Mouse (Mus musculus): ENCODE measurements around the gene Ppia.
"Not testable (repeated sequence)": the region's sequence is repeated elsewhere in the genome, so short reads cannot be mapped to it uniquely, and the experiment has no call there.

Ppia gene

DNA sequence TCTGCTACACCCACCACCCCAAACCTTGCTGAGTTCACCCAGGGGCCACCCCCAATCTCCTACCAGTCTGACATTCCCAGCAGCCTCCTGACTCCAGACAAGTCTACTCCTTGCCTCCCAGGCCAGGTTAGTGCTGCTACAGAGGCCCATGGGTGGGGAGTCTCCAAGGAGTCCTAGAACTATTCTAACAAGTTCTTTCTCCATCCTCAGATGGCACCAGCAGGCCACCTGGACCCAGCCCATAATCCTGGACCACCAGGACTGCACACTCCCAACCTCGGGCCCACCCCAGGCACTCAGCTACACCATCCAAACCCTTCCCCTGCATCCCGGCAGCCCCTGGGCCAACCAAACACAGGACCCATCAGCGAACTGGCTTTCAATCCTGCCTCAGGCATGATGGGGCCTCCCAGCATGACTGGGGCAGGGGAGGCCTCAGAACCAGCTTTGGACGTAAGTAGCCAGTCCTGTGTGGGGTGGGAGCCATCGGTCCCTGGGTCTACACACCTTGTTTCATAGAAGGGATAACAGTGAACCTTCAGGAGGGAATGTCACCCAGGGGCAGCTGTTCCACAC lies 11.3 kb upstream of the Ppia start:
- no peak for ATAC-seq (ENCODE audit: insufficient number of reproducible peaks, low FRiP score, low TSS enrichment)

DNA sequence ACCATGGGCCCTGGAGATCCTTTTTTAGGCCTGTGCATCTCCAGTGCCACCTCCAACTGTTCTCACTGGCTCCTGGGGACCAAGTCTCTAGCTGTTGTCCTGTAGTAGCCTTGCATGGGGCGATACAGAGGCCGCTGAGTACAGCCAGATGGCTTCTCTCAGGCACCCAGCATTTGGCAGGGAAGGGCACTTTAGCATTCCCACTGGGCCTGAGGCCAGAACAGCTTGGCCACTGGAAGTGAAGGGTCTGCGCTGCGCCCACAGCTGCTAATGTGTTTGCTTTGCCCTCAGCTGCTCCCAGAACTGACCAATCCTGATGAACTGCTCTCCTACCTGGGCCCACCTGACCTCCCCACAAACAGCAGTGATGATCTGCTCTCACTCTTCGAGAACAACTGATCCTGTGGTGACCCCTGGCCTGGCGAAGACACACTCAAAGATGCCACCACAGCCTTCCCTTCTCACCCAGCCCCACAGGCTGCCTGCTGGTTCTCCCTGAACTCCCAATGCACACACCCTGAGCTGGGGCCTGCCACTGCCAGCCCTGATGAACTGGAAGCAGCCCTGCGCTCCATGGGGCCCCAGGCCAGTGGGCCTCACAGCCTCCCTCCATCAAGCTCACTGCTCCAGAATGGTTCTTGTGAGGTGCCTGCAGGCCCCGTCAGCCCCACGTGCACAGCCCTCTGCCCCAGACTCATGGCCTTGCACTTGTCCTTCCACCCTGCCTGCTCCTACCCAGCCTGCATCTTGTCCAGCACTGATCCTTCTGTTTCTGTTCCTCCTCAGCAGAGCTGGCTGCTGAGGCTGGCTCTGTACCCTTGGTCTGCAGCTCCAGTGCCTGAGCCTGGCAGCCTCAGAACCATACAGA lies 10.3 kb upstream of the Ppia start:
- no peak for ATAC-seq (ENCODE audit: insufficient number of reproducible peaks, low FRiP score, low TSS enrichment)

GRCm38 (mm10) chr11:6405591-6406081 lies 9.6 kb upstream of the Ppia start:
- no peak for ATAC-seq (ENCODE audit: insufficient number of reproducible peaks, low FRiP score, low TSS enrichment)

DNA sequence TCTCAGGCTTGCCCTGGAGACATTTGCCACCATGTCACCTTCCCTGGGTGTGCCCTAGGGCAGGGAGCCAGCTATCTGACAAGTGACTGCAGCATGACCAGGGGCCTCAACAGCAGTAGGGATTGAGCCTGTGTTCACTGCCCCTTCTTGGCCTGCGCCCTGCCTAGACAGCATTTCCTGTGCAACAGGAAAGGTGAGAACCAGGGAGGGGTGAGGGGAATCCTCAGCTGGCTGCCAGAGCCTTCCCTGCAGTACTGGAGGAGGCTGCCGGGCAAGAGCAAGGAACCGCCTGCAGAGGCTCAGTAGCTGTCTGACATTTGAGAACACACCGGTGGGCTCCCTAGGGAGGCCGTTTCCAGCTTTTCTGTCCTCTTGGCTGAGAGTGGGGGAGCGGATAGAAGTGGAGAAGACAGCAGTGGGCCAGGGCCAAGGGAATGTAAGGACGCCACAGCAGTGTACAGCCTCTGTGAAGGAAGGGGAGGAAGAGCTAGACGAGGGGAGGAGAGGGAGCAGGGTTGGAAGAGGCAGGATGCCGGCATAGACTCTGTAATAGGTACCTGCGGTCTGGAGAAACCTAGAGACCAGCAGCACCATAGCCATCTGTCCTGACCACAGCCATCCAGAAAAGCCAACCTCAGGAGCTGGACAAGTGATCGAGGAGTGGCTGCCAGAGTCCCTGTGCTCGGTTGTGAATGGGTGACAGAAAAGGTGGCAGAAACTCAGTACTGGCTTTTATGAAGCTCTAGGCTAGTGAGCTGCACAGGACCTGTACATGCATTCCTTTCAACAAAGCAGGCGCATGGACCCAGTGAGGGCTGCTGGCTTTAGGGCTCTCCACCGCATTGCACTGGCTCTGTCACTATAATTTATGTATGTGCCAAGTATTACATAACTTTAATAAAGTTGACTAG lies 8.7 kb upstream of the Ppia start:
- ATAC-seq (ENCODE audit: insufficient number of reproducible peaks, low FRiP score, low TSS enrichment), result peak; percentile 36

- ATAC-seq (ENCODE audit: insufficient number of reproducible peaks, low FRiP score, low TSS enrichment), result no peak
These were observed 8.1 kb upstream of the Ppia start for GRCm38 (mm10) chr11:6407162-6407621.

- ATAC-seq (ENCODE audit: insufficient number of reproducible peaks, low FRiP score, low TSS enrichment), result no peak
These were observed 5.1 kb upstream of the Ppia start for GRCm38 (mm10) chr11:6410050-6410602.

DNA sequence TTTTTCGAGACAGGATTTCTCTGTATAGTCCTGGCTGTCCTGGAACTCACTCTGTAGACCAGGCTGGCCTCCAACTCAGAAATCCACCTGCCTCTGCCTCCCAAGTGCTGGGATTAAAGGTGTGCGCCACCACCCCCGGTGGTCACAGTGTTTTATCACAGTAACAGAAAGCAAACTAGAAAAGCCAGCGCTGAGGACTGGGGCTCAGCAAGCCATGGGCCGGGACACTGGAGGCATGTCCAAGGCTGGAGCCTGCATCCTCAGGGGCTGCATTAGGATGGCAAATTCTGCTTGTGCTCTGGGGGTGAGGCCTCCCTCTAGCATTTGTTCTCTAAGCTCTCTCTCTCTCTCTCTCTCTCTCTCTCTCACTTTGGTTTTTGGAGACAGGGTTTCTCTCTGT lies 4.5 kb upstream of the Ppia start:
- not testable (repeated sequence) for ATAC-seq (ENCODE audit: insufficient number of reproducible peaks, low FRiP score, low TSS enrichment)

DNA sequence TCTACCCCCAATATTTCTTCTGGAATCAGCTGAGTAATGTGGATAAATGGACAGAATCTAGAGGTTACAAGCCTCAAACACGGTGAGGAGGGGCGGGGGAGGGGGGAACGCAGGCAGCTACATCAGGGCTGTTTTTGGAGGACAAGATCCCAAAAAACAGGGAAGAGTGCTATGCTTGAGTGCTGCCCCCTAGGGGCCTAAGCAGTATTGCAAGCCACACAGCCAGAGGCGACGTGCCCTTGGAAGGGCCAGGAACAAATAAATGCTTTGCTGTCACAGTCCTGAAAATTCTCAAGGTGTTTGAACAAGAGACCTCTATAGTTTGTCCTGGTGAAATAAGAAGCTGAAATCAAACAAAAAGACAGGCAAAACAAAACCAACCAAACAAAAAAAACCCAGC lies 3.6 kb upstream of the Ppia start:
- no peak for ATAC-seq (ENCODE audit: insufficient number of reproducible peaks, low FRiP score, low TSS enrichment)

GRCm38 (mm10) chr11:6413264-6413663 lies 2.0 kb upstream of the Ppia start:
- no peak for ATAC-seq (ENCODE audit: insufficient number of reproducible peaks, low FRiP score, low TSS enrichment)

- ATAC-seq (ENCODE audit: insufficient number of reproducible peaks, low FRiP score, low TSS enrichment), result peak; percentile 84
These were observed 535 bp downstream of the Ppia start for GRCm38 (mm10) chr11:6415551-6416404.

- ATAC-seq (ENCODE audit: insufficient number of reproducible peaks, low FRiP score, low TSS enrichment), result peak; percentile 36; the same call in 1 of the 2 replicates
These were observed 1.3 kb downstream of the Ppia start for GRCm38 (mm10) chr11:6416405-6417034.

GRCm38 (mm10) chr11:6417069-6417468 lies 1.8 kb downstream of the Ppia start:
- no peak for ATAC-seq (ENCODE audit: insufficient number of reproducible peaks, low FRiP score, low TSS enrichment)

DNA sequence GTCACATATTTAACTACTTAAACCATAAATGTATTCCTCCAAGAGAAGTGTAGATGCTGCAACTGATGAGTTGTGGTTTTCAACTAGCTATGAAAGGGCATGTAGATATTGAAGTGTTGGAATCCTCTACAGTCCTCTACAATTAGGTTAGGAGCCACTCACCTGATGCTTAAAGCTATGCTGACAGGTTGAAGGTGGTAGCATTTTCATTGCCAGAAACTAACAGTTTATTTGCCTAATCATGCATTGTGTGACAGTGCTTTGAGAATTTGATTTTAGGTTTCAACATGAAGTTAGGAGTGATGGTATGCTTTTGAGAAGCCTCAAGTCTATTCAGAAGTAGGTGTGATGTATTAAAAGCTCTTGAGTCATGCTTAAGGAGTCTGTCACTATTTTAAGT lies 2.2 kb downstream of the Ppia start:
- no peak for ATAC-seq (ENCODE audit: insufficient number of reproducible peaks, low FRiP score, low TSS enrichment)

DNA sequence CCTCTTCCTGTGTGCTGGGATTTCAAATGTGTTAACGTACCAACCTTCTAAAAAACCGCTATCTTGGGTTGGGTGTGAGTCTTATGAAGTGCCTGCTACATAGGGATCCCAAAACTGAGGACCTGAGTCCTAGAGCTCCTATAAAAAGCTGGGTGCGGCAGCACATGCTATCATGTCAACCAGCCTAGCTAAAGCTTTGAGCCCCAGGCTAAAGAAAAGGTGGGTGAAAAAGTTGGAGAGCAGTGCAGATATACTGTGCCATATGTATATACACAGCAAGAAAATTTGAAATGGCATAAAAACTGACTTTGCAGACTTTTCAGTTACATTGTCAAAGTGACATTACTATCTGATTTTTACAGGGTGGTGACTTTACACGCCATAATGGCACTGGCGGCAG lies 3.5 kb downstream of the Ppia start:
- ATAC-seq (ENCODE audit: insufficient number of reproducible peaks, low FRiP score, low TSS enrichment), result no peak

GRCm38 (mm10) chr11:6419156-6419555 lies 3.9 kb downstream of the Ppia start:
- not testable (repeated sequence) for ATAC-seq (ENCODE audit: insufficient number of reproducible peaks, low FRiP score, low TSS enrichment)

- no peak for ATAC-seq (ENCODE audit: insufficient number of reproducible peaks, low FRiP score, low TSS enrichment)
These were observed 5.0 kb downstream of the Ppia start for GRCm38 (mm10) chr11:6420283-6420703.

DNA sequence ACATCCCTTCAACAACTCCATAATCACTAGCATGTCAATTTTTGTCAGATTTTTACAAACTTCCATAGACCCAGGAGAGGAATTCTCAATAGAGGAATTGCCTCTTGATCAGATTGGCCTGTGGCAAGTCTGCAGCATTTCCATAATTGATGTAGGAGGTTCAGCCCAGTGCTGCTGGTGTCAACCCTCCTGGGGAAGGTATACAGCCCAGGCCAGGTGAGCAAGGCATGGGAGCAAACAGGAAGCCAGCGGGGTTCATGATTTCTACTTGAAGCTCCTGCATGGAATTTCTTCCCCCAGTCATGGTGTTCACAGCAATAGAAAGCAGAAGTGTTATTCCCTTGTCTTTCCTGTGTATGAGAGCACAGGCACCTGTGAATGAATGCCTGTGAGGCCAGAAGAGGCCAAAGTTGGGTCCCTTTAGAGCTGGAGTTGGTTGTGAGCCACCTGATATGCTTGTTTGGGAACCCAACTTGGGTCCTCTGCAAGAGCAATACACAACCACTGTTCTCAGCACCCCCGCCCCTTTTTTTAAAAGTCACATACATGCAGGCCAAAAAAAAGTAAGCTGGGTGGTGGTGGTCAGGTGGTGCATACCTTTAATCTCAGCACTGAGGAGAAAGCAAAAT lies 5.6 kb downstream of the Ppia start:
- ATAC-seq (ENCODE audit: insufficient number of reproducible peaks, low FRiP score, low TSS enrichment), result no peak

DNA sequence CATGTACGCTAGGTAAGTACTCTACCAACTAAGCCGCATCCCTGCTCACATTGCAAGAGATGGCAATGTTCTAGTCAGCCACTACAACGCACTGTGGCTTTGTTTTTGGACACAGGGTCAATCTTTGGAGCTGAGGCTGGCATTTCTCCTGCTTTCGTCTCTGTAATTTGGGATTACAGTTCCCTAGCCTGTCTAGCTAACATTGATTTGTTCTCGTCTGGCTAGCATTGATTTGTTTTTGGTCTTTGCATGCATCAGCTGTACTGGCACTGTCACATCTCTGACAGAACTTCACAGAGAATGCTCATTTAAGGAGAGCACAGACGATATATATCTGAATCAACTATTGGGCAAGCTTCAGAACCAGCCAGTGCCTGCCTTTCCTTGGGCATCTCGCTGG lies 14.9 kb downstream of the Ppia start:
- no peak for ATAC-seq (ENCODE audit: insufficient number of reproducible peaks, low FRiP score, low TSS enrichment)

Data from cerebellum, adult (tissue).